Mouse (Mus musculus): ENCODE results near the gene Pgpep1.

Gene Pgpep1

DNA sequence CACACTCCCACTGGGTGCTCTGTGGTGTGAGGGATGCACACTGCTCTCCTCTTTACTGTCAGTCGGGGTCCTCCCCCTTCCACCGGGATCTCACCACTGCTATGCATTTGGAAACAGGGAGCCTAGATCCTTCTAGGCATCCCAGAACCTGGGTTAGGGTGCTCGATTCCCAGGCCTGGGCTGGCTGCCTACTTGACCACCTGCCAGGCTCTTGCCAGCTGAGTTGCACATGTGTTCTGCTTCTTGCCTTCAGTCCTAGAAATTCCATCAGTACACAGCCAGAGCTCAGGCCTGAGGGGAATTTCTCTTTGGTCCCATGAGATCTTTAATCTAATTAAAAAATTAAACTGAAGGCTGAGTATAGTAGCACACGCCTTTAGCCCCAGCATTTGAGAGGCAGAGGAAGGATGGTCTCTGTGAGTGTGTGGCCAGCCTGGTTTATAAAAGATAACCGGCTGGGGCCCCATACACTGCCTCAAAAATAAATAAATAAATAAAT lies 29.8 kb upstream of the Pgpep1 start:
- DNase-seq, result no peak

DNA sequence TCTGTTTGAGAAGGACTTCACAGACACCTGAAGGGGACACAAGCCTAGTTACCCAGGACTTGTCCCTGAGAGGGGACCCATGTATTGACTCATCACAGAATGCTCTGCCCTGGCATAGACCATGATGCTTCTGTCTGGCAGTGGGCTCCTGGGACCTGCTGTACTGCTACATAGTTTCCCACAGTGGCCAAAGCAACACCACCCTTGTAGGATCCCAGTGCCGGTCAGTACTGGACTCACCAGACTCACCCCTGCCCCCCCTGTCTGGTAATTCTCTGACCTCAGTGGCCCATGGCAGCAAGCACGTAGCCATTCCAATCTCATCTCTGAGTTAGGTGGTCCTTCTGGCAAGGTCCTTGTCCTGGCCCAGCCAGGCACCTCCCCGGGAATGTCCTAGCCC lies 27.9 kb upstream of the Pgpep1 start:
- DNase-seq, result no peak

DNA sequence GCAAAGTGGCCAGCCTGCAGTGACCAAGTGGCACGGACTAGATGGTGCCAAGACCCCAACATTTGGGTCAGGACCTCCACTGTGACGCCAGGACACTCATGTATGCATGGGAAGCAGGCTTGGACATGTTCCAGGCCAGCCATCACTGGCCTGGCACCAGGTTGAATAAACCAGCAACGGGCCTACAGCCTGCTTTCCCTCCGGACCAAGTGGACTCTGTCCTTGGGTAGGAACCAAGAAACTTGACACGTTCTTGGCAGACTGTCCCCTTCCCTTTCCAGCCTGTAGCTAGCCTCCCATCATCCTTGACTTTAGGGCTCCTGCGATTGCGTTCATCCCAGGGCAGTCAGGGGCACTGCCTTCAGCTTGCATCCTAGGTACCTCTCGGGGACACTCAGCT lies 27.4 kb upstream of the Pgpep1 start:
- DNase-seq, result peak; percentile 85 to 90

DNA sequence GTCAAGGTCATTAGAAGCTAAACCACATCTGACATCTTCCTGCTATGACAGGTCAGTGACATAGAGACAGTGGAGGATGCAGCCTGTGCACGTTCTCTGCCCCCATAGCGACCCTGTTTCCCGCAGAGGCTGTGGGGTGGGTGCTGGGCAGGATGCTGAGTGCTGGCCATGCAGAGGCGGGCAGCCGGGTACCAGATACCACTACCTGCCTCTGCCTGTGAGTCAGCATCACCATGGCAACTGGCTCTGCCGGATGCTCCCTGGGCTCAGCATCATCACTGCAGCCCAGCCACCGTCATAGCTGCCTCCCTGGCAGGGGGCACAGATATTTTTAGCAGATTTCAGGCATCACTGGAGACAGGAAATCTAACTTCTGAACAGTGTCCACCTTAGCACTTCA lies 24.1 kb upstream of the Pgpep1 start:
- no peak for DNase-seq

DNA sequence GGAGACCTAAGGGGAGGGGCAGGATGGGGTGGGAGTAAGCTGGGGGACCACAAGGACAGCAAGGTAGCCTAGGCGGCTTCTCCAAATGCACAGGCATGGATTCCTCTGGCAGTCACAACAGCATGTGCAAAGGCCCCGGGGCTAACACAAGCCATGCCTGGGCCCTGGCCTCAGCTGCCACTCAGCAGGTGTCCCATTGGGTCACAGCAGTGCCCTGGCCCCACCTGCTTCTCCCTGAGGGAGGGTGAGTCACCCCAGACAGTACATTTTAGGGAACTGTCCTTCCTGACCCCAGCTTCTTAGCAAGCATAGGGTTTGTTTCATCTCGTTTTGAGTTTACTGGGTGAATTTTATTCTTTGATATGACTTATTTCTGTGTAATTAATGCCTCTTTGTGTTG lies 22.5 kb upstream of the Pgpep1 start:
- no peak for DNase-seq

DNA sequence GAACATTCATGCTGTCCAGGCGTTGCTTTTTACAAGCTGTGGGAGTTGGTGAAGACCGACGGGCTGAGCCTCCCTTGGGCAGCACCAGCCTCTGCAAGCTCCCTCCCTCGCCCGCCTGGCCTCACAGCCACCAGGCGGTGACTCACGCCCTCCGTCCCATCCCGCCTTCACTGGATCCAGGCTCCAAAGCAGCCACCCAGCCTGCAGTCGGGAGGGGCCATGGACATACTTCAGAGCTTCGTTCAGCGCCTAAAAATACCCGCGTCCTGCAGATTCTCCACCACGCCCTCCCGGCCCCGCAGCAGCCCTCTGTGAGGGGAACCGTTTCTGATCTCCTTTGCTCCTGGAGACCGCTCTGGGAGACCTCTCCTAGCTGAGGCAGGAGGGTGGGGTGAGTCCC lies 22.0 kb upstream of the Pgpep1 start:
- peak; percentile 48 to 79 for DNase-seq

DNA sequence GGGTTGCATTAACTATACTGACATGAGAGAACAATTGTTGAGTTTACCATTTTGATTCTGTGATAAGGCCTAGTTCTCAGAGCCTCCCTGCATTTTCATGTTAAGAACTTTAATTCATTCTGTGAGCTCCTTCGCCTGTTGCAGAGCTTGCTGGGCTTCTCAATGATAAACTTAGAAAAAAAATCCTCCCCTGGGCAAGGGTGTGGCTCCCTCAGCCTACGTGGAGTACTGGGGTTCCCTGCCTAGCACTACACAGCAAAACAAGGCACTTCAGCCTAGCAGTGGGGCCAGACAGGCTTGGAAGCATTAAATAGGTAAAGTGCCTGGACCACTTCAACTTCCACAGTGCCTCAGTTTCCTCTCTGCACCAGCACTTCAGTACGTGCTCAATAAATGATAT lies 21.2 kb upstream of the Pgpep1 start:
- no peak for DNase-seq

DNA sequence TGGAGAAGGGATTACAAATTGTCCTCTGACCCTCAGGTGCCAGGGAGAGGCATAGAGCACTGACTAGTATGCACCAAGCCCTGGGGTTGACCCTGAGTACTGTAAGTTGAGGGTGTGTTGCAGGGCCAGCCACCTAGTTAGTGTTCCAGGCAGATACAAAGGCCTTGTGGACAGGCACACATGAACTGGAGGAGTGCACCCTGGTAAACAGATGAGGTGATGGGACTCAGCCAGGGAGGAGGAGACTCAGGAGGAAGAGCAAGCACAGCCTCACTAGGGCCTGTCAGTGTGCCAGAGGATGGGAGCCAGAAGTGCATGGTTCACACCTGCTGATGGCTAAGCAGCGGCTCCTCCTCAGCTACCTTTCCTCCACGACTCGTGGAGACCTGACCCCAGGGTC lies 19.9 kb upstream of the Pgpep1 start:
- DNase-seq, result peak; percentile 89 to 94

DNA sequence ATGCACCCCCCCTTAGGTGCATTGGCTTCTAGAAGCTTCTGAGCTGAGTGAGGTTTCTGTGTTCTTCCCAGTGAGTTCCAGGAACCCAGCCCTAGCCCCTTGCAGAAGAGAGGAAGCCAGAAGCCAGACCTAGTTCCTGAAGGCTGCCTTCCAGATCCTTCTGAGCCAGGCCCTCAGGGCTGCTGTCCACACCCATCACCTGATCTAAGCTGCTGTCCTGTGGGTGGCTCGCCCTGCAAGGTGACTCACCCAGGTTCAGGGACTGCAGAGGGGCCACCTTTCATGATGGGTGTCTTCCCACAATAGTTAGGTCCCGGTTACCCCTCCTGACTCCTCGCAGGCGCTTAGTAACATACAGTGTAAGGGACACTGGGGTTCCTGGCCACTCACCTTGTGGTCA lies 19.2 kb upstream of the Pgpep1 start:
- DNase-seq, result no peak

DNA sequence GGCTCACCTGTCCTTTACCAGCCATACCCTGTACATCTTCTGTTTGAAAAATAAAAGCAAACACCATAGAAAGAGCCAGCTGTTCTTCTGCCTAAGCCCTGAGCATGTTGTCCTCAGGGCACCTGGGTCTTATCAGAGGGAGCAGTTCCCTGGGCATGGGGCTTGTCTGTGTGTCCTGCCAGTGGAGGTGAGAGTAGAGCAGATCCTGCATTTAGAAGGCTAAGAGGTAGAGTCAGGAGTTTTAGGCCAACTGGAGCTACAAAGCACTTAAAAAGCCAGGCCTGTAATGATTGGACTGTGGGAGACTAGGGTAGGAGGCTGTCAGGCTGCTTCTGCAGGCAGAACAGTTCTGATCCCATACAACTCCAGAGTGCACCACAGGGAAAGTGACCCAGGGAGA lies 18.5 kb upstream of the Pgpep1 start:
- no peak for DNase-seq

DNA sequence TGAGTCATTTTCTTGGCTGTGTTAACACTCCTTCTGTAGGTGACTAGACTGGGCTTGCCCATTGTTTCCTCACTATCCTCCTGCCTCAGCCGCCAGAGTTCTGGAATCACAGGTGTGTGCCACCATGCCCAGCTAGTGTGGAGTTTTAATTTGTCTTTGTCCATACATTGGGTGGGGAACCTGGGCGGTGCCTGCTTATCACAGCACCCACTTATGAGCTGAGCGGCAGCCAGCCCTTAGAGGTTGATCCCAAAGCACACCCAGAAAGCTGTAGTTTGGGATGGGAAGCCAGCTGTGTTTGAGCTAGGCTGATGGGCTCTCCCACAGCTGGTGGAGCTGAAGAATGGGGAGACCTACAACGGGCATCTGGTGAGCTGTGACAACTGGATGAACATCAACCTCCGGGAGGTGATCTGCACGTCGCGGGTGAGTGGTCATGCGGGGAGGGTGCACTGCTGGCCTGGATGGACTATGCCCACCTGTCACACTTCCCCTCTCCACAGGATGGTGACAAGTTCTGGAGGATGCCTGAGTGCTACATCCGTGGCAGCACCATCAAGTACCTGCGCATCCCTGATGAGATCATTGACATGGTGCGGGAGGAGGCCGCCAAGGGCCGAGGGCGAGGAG lies 17.4 kb upstream of the Pgpep1 start:
- peak; percentile 64 to 88 for DNase-seq

DNA sequence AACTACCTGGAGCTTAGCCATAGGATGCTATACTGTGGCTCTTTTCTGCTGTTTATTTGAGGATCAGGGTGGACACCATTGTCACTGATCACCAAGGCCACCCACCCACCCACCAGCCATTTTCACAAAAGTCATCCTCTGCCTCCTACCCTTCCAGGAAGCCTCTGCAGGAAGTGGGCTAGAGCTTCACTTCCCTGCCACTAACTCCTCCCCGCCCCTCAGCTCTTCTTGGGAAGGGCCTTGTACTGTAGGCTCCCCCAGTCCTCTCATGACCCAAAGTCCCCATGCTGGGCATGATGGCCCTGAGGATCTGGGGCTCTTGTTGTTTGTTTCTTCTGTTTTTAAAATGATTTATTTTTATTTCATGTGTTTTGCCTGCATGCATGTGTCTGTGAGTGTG lies 15.1 kb upstream of the Pgpep1 start:
- no peak for DNase-seq

DNA sequence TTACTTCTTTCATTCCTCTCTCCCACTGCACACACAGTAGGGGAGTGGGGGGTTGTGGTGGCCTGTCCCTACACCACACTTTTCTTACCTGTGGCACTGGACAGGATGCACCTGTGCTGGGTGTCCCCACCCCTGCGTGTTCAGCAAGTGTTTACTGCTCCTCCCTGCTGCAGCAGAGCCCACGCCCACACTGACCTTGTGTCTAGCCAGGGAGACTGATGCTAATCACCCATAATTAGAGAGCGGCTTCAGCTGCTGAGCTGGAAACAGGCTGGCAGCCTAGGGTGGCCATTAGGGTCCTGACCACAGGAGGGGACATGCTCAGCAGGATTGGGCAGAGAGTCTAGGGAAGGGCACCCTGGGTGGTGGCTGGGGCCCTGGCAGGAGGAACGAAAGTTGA lies 14.5 kb upstream of the Pgpep1 start:
- peak in 1 of 2 experiments; percentile 67 for DNase-seq

DNA sequence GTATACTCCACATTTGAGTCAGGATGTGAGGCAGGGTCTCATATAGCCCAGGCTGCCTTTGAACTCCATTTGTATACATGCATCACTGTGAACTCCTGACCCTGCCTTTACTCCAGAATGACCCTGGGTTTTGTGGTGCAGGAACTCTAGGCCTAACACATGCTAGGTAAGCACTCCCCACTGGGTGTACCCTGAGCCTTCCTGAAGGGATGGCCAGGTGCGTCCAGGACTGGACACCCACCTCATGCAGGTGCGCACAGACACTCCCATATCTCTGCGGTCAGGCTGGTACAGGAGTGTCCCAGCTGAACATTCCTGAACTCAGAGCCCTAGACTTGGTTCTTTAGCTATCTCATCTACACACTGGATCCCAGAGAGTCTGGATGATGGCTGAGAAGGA lies 13.9 kb upstream of the Pgpep1 start:
- DNase-seq, result peak in 1 of 2 experiments; percentile 38

DNA sequence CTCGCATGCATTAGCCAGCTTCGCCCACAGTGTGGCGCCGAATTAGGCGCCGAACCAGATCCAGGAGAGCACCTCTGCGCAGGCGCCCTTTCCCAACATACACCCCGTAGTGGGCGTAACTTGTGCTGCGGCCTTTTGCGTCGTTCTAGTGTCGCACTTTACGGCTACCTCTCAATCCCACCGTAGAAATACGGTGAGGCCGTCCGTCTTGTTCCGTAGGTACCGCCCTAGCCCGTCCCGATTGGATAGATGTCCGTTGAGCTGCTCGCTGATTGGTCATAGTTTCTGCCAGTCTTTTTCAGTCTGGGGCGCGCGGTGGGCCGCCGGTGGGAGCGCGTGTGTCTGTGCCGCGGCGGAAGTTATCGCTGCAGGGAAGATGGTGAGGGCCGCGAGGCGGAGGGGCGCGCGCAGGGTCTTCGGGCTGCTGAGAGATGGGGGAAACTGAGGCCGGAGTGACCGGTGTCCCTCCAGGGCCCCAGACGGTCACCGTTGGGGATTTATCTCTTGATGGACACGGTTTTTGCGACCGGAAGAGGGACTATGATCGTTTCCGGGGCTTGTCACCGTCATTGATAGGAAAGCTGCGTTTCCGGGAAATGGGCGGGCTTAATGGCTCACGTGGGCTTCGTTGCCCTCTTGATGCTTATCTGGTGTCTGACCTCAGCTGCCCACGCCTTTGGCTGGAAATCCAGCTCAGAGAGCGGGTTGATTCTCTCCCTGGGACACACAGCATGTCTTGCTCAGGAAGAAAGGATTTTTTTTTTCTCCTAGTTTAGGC lies 13.1 kb upstream of the Pgpep1 start, which contains the start of gene Lsm4:
Gene Lsm4, plus strand, starts transcription at position 170 of the 778 bp plus-strand sequence.
- peak; percentile 97 to 99 for DNase-seq

DNA sequence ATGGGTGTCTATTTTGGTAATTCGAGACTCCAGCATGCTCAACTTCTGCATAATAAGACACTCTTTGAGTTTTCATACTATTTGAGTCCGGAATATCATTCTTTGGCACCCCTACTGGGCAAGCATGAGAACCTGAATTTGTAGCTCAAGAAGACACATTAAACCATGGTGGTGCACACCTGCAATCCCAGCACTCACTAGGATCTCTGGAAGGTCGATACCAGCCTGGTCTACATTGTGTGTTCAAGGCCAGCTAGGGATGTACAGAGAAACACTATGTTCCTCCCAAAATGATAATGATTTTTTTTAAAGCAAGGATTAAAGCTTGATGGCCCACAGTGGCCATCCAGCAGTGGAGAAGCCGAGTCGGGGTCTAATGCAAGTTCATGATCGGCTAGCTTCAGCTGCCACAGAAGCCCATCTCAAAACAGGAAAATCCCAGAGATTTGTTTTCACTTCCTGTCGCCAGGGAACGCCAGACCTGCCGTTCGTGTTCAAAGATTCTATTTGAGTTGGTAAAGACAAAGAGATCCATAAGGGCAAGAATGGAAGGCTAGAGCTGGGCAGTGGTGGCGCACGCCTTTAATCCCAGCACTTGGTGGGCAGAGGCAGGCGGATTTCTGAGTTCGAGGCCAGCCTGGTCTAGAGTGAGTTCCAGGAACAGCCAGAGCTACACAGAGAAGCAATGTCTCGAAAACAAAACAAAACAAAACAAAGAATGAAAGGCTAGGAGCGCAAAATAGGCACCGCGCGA lies 12.3 kb upstream of the Pgpep1 start:
- DNase-seq, result no peak

DNA sequence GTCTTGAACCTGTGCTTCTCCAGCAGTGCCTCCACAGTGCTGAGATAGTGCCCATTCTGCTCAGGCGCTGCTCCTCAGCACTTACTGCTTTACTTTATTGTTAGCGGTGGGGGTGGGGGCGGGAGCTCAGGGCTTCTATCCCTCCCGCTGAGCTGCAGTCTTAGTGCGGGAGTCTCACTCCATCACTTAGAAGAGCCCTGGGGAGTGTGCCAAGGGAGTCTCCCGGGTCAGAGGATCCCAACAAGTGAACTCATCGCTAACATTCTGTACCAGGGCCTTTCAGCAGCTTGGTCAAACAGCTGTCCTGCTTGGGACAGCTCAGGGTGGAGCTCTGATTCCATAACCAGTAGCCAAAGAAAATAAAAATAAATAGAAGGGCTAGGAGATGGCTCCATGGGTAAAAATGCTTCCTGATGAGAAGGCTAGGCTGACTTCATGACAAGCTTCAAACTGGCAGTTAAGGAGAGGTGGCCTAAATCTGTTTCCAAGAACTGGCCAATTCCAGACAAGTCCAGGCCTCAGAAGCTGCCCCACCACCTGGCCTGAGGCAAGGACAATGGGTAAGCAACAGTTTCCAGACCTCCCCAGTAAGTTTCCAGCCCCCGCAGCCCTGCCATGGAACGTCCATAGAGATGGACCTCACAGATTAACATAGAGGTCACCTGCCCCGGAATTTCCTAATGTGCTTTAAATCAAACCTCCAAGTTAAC lies 11.6 kb upstream of the Pgpep1 start:
- DNase-seq, result peak; percentile 65 to 85

DNA sequence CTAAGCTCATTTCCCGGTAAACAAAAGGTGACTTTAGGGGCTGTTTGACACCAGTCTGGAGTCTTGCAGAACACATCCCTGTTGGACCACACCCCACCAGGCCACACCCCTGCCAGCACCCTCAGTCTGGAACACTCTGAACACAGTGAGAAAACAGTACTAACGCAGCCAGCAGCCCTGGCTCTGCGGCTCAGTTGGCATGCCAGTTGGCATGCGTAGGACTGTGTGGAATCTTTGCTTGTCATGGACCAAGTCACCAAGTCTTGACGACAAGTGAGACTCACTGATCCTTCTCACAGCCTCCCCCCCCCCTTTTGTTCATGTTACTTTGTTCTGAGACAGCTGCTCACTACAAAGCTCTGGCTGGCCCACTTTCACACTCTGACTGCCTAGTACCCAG lies 6.9 kb upstream of the Pgpep1 start:
- DNase-seq, result peak; percentile 53 to 84

DNA sequence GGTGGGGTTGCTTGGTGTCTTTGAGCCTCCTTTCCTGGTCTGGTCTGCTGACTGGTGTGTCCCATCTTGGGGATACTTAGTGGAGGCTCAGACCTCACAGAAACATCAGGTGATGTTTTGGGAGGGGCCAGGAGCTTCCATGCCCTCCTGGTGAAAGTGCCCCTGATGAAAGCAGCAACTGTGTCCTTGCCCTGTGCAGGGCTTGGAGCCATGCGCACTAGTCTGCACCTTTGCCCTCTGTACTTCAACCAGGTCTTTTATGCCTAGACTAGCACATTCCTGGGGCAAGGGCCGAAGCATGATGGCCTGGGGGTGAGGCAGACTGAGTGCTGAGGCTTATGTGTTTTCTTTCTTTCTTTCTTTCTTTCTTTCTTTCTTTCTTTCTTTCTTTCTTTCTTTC lies 5.4 kb upstream of the Pgpep1 start:
- DNase-seq, result peak; percentile 79 to 95

DNA sequence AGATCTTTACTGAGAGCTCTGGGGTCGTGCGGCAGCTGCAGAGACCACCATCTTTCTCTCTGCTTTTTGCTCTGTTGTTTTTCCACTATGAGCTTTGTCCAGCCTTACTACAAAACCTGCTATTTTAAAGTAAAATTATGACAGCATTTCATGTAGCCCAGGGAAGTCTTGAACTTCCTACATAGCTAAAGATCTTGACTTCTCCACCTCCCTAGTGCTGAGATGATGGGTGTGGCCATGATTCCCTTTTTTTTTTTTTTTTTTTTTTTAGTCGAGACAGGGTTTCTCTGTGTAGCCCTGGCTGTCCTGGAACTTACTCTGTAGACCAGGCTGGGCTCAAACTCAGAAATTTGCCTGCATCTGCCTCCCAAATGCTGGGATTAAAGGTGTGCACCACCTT lies 4.4 kb upstream of the Pgpep1 start:
- DNase-seq, result no peak

DNA sequence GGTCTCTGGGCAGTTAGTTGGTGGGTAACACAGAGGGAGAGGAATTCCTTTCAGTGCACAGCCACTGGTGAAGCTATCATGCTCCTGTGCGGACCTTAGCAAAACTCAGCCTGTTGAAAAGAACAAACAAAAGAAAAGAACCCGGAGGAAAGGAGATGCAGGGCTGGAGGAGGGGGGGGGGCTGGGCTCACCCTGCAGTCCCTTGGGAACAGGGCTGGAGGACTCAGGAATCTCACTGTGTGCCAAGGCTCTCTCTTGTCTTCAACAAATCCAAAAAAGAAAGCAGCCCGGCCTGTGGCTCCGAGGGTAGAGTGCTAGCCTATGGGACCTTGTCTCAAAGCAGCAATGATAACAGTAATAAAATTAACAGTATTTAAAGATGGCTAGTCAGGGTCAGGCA lies 3.5 kb upstream of the Pgpep1 start:
- no peak for DNase-seq

DNA sequence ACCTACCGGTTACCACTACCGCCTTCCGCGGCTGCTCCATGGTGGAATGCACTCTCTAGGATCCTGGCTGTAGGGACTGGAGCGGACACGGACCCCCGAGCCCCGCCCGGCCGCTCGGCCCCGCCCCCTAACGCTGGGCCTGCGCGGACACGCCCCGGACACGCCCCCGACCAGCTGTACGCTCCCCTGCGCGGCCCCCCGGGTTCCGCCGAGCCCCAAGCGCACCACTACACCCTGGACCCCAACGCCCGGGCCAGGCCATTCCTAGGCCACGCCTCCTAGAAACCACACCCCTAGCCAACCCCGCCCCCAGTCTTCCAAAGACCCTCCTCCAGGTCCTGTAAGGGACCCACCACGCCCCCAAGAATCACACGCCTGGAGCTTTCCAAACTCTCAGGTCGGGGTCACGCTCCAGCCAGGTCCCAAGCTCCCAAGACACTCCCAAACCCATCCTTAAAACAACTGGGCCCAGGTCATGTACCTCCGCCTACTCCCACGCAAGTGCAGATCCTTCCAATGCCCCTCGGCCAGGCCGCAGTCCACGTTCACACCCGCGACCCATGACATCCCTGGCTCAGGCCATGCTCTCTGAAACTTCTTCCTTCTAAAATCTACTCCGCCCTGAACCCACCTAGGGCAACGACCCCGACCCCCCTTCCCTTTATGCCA lies 450 bp downstream of the Pgpep1 start:
- DNase-seq, result peak; percentile 95 to 97
